Mouse (Mus musculus) kidney, adult 2 months (tissue): ENCODE measurements around the gene Dtd2. TPM values are rescaled to one million over a fixed set of nuclear protein-coding genes. Genes with fewer than 3 reads are reported as not detected.

Experiments
- DNase-seq: peaks from one replicate; pipeline ENCODE4 v3.0.0; 2021
- H3K27ac ChIP-seq: fragments of 200-500 bp; 2 replicates; pipeline ENCODE4 v1.5.1; 2012; ENCODE audit warnings: low read depth, low read length, control low read depth, inconsistent platforms; ENCODE audit not compliant: insufficient read depth
- H3K27me3 ChIP-seq: fragments of 200-500 bp; replicated peaks from 2 replicates; pipeline ENCODE4 v1.6.1; 2012; ENCODE audit warnings: mild to moderate bottlenecking, moderate library complexity, low read length, inconsistent platforms; ENCODE audit not compliant: control insufficient read depth, insufficient read depth
- H3K36me3 ChIP-seq: fragments of 200-500 bp; 2 replicates; pipeline ENCODE4 v1.6.1; 2012; ENCODE audit warnings: mild to moderate bottlenecking, moderate library complexity, low read length, inconsistent platforms; ENCODE audit not compliant: control insufficient read depth, insufficient read depth
- H3K4me1 ChIP-seq: fragments of 200-500 bp; 2 replicates; pipeline ENCODE4 v1.6.1; 2011; ENCODE audit warnings: low read length; ENCODE audit not compliant: control insufficient read depth, insufficient read depth
- H3K4me3 ChIP-seq: fragments of 200-500 bp; 2 replicates; pipeline ENCODE4 v1.5.1; 2011; ENCODE audit warnings: mild to moderate bottlenecking, low read depth, low read length, control low read depth; ENCODE audit not compliant: insufficient read depth
- CTCF ChIP-seq: fragments of 200-500 bp; conservative IDR thresholded peaks from 2 replicates; pipeline ENCODE4 v1.5.1; 2011; ENCODE audit warnings: low read depth, mild to moderate bottlenecking, control low read depth, low read length, moderate library complexity, mixed read lengths; ENCODE audit not compliant: insufficient read depth, insufficient read length
- POLR2A ChIP-seq: fragments of 200-500 bp; IDR thresholded peaks from one replicate; pipeline ENCODE4 v1.6.1; 2011; ENCODE audit warnings: low read depth, low read length, control low read depth
- WGBS: fragments of 180-500 bp; shearing (Covaris S2); methylation state at CpG from one replicate; pipeline ENCODE4 v1.1.7; 2018; 5-methylcytosine and 5-hydroxymethylcytosine counted together
- polyA plus RNA-seq: library from polyadenylated mRNA; depleted of rRNA; stranded (reverse); fragments of >200 nt; gene quantifications from 2 replicates; pipeline ENCODE4 v1.2.3, GENCODE M21; 2012; rRNA removed

Dtd2 gene
- 11.2 and 14.6 TPM in 2 replicates for polyA plus RNA-seq

GRCm38 (mm10) chr12:52005877-52006632 lies at the start of gene Dtd2:
Gene Dtd2, minus strand, starts transcription at chr12:52006501.
- Histone ChIP-seq H3K36me3 (no peaks in the 10 kb centered on the region; the same call in 1 of the 2 replicates), H3K27ac (peak within 1 kb of the TSS; percentile 61; the same call in 1 of the 2 replicates), H3K27me3 (no peaks in the 10 kb centered on the region), H3K4me3 (peak within 1 kb of the TSS; percentile 68), H3K4me1 (no peaks in the 10 kb centered on the region)
- WGBS: 2% methylated on average over 46 of the region's 46 CpGs
- TF ChIP-seq CTCF (no peak), POLR2A (peak; percentile 91)
- peak; percentile 94 for DNase-seq

- no peaks in the 10 kb centered on the region for H3K36me3 ChIP-seq
- H3K4me1 ChIP-seq: no peaks in the 10 kb centered on the region
- H3K4me3 ChIP-seq: no peak overlapping the region
- TF ChIP-seq POLR2A (no peak), CTCF (no peak)
- WGBS: 59% methylated on average over 2 of the region's 2 CpGs
- no peaks in the 10 kb centered on the region for H3K27me3 ChIP-seq
- DNase-seq: peak; percentile 10
- H3K27ac ChIP-seq: no peak overlapping the region
Measured at GRCm38 (mm10) chr12:52049324-52049723, 43.0 kb upstream of the Dtd2 start.

GRCm38 (mm10) chr12:52046371-52046770 lies 40.1 kb upstream of the Dtd2 start:
- Histone ChIP-seq H3K4me1 (no peaks in the 10 kb centered on the region), H3K27ac (no peak overlapping the region), H3K27me3 (no peaks in the 10 kb centered on the region), H3K4me3 (no peak overlapping the region), H3K36me3 (no peaks in the 10 kb centered on the region)
- WGBS: 84% methylated on average over 4 of the region's 4 CpGs
- no peak for TF ChIP-seq CTCF
- no peak for TF ChIP-seq POLR2A
- DNase-seq: no peak

GRCm38 (mm10) chr12:52042818-52043336 lies 36.6 kb upstream of the Dtd2 start:
- TF ChIP-seq CTCF (no peak), POLR2A (no peak)
- H3K27me3 ChIP-seq: no peaks in the 10 kb centered on the region
- no peak overlapping the region for H3K27ac ChIP-seq
- no peaks in the 10 kb centered on the region for H3K4me1 ChIP-seq
- H3K36me3 ChIP-seq: no peaks in the 10 kb centered on the region
- WGBS: 55% methylated on average over 10 of the region's 10 CpGs
- peak; percentile 22 for DNase-seq
- no peak overlapping the region for H3K4me3 ChIP-seq

- WGBS: 29% methylated on average over 3 of the region's 3 CpGs
- peak; percentile 34 for DNase-seq
- no peak for TF ChIP-seq POLR2A
- 0 out of 2 replicates have a peak, but pooled peaks have one; percentile 8 for TF ChIP-seq CTCF
- Histone ChIP-seq H3K36me3 (no peaks in the 10 kb centered on the region), H3K27me3 (no peaks in the 10 kb centered on the region), H3K27ac (no peak overlapping the region), H3K4me1 (no peaks in the 10 kb centered on the region), H3K4me3 (no peak overlapping the region)
Measured at GRCm38 (mm10) chr12:52038352-52038751, 32.1 kb upstream of the Dtd2 start.

GRCm38 (mm10) chr12:52034956-52035355 lies 28.7 kb upstream of the Dtd2 start:
- H3K27me3 ChIP-seq: no peaks in the 10 kb centered on the region
- TF ChIP-seq POLR2A (no peak), CTCF (no peak)
- WGBS: 82% methylated on average over 3 of the region's 3 CpGs
- H3K4me3 ChIP-seq: no peak overlapping the region
- H3K27ac ChIP-seq: no peak overlapping the region
- DNase-seq: no peak
- no peaks in the 10 kb centered on the region for H3K36me3 ChIP-seq
- H3K4me1 ChIP-seq: no peaks in the 10 kb centered on the region

- TF ChIP-seq CTCF: no peak
- TF ChIP-seq POLR2A: no peak
- H3K4me3 ChIP-seq: no peak overlapping the region
- DNase-seq: no peak
- H3K4me1 ChIP-seq: no peaks in the 10 kb centered on the region
- H3K27me3 ChIP-seq: no peaks in the 10 kb centered on the region
- no peaks in the 10 kb centered on the region for H3K36me3 ChIP-seq
- WGBS: 92% methylated on average over 6 of the region's 6 CpGs
- no peak overlapping the region for H3K27ac ChIP-seq
Measured at GRCm38 (mm10) chr12:52032276-52032675, 26.0 kb upstream of the Dtd2 start.
